In genomic region chr15:31244696-31245445, GRCm38 (mm10) we compare ENCODE assay signal across 24 mouse cellular contexts.
"Had no signal": no experiment of that assay in that cellular context is flagged by ENCODE, and none has a peak within 500 bp of the region (broad histone marks: within the 10 kb centered on the region; RNA-seq: fewer than 3 reads in every experiment).

No protein-coding gene starts in this region.

- H3K4me2 ChIP-seq: heart, embryonic 12.5 days; hindbrain, embryonic 12.5 days; hindbrain, embryonic 14.5 days; intestine, embryonic 15.5 days; limb, embryonic 12.5 days; liver, embryonic 11.5 days; liver, embryonic 13.5 days; liver, embryonic 15.5 days had no signal

- H3K9me3 ChIP-seq: hindbrain, embryonic 10.5 days; hindbrain, embryonic 12.5 days; intestine, embryonic 15.5 days; limb, embryonic 10.5 days; liver, embryonic 13.5 days; liver, embryonic 15.5 days had no signal

- H3K27me3 ChIP-seq: heart, embryonic 12.5 days; hindbrain, embryonic 12.5 days; intestine, embryonic 15.5 days; limb, embryonic 12.5 days; liver, embryonic 13.5 days; liver, embryonic 15.5 days had no signal

- H3K36me3 ChIP-seq: intestine, embryonic 15.5 days had no signal

- H3K4me3 ChIP-seq: gastrocnemius, adult 2 months; heart, adult 2 months; heart, embryonic 12.5 days; hindbrain, embryonic 10.5 days; hindbrain, embryonic 12.5 days; intestine, embryonic 15.5 days; layer of hippocampus, adult 2 months; left cerebral cortex, adult 2 months; limb, embryonic 10.5 days; limb, embryonic 12.5 days; liver, embryonic 13.5 days; liver, embryonic 15.5 days had no signal

- H3K27ac ChIP-seq: gastrocnemius, adult 2 months; heart, adult 2 months; hindbrain, embryonic 10.5 days; hindbrain, embryonic 12.5 days; hindbrain, embryonic 14.5 days; intestine, embryonic 15.5 days; layer of hippocampus, adult 2 months; left cerebral cortex, adult 2 months; limb, embryonic 10.5 days; limb, embryonic 12.5 days; liver, embryonic 13.5 days; liver, embryonic 15.5 days had no signal

- DNase-seq: gastrocnemius, adult 2 months; gastrocnemius, postnatal 10 days; gastrocnemius, postnatal 25 days; heart, adult 2 months; heart, postnatal 14 days; heart, postnatal 36 days; kidney, adult 18-20 months; kidney, adult 8-10 months; kidney, postnatal 10 days; kidney, postnatal 25 days; kidney, postnatal 4 days; liver; liver, embryonic 13.5 days had no signal
